Mouse (Mus musculus) cerebellum, adult 11-12 months (tissue): Measurements from ENCODE around the gene Myh10.
"Not testable (repeated sequence)": the region's sequence is repeated elsewhere in the genome, so short reads cannot be mapped to it uniquely, and the experiment has no call there.

Experiments
- DNase-seq: peaks from one replicate; pipeline ENCODE4 v3.0.0; 2022

Myh10 gene

DNA sequence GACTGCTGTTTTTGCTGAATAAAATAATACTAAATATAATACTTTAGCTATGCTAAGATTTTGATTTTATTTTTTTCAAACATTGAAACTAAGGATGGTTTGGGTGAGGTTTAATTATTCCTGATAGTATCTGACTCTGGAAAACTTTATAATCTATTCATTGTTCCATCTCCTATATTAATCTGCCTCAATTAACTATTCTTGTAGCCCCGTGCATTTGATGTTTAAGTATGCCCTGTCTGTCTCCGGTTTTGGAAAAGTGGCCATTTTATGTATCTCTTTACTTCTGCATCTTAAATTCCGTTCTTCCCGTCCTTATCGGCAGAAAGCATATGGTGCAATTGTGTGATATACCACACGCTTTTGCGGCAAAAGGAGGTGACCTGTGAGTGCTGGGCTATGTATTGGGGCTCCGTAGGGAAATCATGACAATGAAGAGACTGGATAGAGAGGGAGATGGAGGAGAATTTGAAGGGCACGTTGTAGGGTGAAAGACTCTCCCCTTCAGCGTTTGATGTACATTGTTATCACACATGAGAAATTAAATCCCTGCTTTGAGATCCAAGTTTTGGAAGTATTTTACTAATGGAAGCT lies 2.2 kb downstream of the Myh10 start:
- no peak for DNase-seq

DNA sequence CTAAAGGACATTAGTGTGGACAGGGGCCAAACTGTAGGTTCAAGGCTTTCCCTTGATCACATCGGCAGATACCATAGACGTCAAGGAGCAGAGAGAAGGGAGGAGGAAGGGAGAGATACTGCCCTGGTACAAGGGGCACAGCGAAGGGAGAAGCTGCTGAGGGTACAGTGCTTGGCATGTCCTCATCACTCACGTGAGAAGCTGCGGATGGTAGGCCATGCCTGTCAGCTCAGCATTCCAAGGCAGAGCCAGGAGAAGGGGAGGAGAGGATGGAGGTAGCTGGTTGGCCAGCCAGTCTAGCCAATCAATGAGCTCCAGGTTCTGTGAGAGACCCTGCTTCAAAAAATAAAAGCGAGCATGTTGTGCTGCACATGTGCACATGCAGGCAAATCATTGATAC lies 11.0 kb downstream of the Myh10 start:
- no peak for DNase-seq

DNA sequence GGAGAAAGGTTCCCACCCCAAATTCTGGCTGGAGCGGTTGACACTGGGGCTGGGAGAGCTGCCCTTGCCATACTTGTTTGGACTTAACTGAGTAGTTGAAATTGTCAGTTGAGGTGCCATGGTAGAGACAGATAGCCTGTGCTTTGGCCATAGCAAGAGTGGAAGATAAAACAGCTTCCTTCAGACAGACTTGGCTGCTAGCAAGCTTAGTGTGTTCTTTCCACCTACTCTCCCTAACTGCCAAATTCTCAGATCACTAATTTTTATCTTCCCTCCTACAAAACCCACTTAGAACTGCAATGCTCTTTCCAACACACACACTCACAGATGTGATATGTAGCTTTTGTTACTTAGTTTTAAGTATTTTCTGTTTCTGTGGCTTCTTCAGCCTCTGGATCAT lies 12.0 kb downstream of the Myh10 start:
- DNase-seq, result no peak

DNA sequence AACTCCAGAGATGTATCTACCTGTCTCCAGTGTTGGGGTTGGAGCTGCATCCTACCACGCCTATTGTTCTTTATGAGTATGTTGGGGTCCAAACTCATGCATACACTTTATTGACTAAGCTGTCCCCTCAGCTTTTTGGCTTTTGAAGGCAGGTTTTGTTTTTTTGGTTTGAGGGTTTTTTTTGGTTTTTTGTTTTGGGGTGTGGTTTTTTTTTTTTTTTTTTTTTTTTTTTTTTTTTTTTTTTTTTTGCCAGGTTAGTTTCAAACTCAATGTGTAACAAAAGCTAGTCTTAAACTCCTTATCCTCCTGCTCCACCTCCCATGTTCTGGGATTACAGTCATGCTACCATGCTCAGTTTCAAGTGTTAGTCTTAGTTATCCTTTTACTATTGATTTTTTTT lies 12.9 kb downstream of the Myh10 start:
- no peak for DNase-seq

DNA sequence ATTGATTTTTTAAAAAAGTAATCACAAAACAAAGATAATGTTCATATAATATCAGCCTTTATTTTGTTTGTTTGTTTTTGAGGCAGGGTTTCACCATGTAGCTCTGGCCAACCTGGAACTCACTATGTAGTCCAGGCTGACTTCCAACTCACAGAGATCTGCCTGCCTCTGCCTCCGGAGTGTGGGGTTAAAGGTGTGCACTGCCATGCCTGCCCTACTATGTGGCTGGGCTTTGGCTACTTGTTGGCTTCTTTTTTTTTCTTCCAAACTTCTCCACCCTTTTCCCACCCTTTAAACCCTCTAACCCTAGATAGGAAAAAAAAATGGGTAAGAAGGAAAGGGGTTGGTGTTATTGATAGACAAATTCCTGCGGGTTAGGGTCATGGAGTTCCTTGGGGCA lies 13.5 kb downstream of the Myh10 start:
- DNase-seq, result no peak

DNA sequence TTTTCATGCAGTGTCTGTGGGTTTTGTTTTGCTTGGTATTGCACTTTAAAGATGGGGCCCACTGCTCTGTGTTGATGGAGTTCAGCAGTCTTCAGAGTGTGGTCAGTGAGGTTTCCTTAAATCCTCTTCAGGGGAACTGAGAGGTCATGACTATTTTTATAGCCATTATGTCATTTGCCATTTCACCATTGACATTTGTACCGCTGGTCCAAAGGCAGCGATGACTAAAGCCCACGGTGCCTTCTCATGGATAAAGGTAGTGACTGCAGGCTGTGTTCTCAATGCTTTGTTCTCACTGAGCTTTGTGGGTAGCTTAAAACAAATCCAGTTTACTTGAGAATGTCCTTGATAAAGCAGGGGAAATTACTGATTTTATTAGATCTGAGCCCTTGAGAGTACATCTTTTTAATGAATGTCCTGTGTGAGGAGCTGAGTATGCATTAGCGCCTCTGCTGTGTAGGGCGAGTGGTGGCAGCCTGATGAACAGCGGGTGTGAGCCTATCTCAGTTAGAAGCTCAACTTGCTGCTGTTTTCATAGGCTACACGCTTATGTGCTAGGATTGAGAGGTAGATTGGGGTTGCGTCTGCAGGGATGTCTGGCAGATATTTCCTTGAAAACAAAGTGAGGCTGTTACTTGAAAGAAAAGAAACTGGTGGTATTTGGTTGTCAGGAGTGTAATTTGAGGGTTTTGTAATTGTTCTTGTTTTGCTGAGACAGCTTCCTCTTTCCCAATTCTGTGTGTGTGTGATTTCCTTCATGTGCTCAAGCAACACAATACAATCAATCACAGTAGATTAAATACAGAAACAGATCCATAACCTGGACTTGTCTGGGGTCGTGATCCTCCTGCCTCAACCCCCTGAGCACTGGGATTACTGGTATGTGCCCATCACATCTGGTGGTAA lies 15.4 kb downstream of the Myh10 start:
- no peak for DNase-seq

DNA sequence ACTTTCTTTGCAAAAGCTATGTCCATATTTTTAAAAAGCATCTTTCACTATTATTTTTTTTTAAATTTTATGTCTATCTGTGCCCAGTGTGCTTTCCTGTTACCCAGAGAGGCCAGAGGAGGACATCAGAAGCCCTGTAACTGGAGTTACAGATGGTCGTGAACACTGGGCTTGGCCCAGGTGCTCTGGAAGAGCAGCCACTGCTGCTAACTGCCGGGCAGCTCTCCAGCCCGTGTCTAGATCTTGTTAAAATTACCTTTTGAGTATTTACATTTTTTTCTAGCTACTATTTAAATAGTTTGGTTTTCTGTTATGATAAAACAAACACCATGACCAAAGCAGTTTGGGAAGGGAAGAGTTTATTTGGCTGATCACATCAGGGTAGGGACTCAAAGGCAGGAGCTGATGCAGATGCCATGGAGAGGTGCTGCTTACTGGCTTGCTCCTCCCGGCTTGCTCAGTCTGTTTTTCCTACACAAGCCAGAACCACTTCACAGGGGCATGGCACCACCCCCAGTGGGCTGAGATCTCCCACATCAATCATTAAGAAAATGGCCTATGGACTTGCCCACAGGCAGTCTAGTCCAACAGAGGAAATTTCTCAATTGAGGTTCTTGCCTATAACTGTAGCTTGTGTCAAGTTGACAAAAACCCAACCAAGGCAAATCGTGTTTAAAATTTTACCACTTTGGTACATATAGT lies 16.7 kb downstream of the Myh10 start:
- peak; percentile 45 for DNase-seq

DNA sequence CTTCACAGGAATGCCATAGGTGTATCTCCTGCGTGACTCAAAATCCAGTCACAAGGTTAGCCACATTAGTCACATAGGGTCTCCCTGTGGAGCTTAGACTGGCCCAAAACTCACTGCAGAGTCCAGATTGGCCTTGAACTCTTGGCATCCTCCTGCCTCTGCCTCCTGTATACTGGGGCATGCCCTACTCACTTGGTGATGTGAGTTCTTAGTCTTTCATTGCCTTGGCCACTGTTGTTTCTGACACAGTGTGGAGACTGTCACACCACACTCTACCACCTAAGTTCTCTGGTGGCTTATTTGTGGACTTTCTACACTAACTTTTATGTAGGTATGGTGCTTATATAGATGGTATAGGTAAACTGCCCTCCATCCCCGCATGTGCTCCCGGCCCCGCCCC lies 24.8 kb downstream of the Myh10 start:
- no peak for DNase-seq

DNA sequence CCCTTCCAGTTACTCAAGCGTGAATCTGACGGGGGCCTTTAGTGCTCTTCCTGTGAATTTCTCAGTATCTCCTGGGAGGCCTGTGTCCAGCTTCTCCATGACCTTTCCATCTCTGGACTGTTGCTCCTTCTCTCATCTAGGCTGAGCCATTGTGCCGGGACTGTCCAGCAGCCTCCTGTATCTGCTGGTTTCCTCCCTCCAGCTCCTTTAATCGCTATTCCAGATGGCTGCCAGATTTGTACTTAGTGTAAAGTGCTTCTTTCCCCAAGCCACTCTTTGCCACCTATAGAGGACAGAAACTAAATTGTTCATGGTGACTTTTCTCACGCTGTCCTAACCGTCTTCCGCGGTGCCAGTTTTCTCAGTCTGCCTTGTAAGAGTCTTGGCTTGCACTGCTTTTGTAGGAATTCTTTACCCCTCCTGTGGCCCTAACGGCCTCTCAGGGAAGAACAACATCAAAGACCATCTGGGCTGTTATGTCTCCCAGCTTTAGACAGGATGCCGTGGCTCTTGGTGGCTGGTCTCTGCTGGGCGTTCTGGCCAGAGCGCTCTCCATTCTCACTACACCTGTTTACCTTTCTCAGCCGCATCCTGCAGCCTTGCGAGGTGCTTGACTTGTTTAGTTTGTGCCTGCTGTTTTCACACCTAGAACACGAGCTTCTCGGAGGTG lies 25.9 kb downstream of the Myh10 start:
- DNase-seq, result peak; percentile 55

DNA sequence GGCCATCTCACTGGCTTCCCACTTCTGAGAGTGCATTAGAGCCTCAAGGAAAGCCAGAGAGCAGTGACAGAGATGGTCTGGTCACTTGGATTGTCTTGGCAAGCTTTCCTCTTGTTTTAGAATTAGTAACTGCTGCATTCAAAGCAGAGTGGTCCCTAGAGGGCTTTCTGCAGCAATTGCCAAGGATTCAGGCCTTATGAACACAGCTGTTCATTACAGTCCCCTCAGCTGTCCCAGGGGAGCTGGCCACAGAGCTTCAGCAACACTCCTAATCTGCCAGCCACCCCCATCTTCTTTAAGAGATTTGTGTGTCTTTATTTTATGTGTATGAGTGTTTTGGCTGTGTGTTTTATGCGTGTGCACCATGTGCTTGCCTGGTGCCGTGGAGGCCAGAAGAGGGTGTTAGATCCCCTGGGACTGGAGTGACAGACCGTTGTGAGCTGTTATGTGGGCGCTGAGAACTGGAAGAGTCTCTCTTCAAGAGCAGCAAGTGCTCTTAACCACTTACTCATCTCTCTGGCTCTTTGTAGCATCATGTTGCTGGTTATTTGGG lies 27.8 kb downstream of the Myh10 start:
- DNase-seq, result no peak

DNA sequence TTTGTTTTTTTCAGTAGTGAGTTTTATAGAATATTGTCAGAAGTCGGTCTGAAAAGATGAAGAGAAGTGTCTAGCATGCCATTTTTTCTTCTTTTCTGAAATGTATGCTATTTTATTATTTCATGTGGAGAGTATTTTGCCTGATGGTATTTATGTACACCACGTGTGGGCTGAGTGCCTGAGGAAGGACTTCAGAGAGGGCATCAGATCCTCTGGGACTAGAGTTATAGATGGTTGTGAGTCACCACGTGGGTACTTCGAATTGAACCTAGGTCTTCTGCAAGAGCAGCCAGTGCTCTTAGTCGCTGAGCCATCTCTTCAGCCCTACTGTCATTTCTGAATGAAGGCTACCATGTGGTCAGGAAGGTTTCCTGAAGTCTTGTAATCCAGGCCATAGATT lies 28.4 kb downstream of the Myh10 start:
- no peak for DNase-seq

DNA sequence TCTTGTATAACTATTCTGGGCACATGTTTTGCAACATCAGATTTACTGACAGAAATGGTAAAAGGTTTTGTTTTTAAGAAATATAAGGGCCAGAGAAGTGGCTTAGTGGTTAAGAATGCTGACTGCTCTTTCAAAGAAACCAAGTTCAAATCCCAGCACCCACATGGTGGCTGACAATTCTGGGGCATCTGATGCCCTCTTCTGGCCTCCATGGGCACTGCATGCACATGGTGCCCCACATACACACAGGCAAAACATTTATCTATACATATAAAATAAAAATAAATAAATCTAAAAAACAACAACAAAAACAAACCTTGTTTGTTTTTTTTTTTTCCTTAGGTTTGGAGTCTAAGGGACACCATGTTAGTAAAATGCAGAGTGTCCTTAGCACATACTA lies 32.8 kb downstream of the Myh10 start:
- no peak for DNase-seq

DNA sequence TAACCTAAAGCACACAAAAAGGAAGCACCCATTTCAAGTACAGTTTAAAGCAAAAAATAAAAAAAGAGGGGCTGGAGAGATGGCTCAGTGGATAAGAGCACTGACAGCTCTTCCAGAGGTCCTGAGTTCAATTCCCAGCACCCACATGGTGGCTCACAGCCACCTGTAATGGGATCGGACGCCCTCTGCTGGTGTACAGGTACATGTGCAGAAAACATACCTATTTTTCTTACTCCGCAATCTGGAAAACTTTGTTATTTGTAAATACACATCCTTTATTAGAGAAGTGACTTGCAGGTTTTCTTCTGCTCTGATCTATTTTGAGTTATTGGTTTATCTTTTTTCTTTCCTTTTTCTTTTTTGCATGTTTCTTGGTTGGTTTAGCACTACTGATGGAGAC lies 37.3 kb downstream of the Myh10 start:
- DNase-seq, result no peak

DNA sequence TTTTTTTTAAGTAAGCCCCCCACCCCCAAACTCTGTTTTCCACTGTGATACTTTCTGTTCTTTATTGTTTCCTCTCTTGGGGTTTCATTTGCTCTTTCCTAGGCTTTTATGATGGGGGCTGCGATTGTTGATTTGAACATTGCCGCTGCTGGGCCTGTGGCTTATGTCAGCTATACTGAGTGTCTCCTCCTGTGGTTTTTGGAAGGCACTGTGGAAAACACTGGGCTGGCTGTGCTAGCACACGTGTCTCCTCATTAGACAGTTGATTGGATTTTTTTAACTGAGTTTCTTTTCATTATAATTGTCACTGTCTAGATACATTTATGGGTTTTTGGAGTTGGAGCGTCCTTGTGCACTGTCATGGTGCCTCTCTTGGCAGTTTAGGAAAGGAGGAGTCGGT lies 39.4 kb downstream of the Myh10 start:
- DNase-seq, result no peak

DNA sequence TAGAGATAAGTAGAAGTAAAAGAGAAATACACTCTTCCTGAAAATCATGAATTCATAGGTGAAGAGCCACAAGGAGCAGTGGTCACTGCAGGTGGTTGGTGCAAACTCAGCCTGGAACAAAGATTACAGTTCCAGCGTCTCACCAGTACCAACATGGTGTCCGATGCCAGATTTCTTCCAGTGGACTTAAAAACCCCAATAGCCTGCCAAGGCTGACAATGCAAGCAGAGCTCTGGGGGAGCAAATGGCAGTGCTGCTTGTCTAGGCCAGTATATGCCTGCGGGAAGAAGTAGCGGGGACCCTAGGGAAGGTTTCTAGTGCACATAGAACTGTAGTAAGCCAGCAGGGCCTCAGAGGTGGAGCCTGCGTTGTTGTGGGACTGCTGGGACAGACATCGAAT lies 40.7 kb downstream of the Myh10 start:
- no peak for DNase-seq

DNA sequence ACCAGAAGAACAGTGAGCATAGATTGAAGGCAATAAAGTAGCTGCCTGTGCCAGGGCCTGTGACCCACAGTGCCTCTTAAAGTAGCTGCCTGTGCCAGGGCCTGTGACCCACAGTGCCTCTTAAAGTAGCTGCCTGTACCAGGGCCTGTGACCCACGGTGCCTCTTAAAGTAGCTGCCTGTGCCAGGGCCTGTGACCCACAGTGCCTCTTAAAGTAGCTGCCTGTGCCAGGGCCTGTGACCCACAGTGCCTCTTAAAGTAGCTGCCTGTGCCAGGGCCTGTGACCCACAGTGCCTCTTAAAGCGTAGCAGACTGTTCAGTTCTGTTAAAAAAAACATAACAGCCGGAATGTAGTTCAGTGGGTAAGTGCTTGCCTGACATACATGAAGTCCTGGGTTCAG lies 42.0 kb downstream of the Myh10 start:
- DNase-seq, result not testable (repeated sequence)

DNA sequence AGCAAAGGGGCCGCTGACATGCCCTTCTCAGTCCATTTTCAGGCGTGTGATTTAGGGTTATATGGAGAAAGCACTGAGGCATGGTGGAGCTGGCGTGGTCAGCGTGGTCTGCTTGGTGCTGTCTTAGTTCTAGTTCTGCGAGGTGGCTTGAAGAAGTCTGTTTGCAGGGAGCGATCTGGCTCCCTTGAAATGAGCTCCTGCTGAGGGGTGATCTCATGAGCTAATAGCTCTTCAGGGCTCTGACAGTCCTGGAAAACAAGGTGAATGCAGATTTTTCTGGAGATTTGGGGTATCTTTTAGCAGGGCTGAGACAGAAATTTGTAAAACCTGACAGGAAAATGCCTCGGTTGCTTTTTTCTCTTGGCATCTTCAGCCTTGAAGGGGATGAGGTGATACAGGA lies 48.1 kb downstream of the Myh10 start:
- no peak for DNase-seq

DNA sequence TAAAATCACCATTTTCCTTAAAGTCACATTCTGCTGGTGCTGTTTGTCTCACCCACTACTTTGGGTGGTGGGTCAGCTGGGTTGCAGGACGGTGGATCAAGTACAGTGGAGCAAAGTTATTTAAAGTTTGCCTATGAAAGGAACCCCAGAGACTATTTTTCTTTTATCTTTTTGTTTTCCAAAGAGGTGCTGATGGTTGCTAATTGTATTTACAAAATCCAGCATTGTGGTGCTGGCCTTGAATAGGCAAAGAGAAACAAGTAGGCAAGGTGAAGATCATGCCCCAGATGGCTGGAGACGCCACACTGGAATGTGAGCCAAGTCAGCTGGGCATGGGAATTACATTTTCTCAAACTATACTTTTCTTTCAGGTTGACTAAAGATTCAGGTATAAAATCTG lies 51.3 kb downstream of the Myh10 start:
- no peak for DNase-seq

DNA sequence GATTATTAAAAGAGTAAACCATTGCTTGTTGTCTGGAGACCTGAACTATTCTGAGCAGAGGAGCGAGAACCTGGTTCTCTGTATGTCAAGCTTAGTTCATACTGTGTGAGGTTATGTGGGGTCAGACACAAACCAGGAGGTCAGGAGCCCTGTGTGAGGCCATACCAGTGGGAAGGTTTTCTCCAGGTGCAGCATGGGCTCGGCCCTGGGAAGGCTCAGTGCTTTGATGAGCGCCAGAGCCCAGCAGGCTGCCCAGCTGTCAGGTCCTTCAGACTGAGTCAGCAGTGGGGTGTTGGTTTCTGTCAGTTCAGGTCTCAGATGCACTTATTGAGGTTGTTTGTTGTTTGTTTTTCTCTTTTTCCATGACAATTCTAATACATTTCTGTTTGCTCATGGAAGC lies 52.8 kb downstream of the Myh10 start:
- peak; percentile 65 for DNase-seq

DNA sequence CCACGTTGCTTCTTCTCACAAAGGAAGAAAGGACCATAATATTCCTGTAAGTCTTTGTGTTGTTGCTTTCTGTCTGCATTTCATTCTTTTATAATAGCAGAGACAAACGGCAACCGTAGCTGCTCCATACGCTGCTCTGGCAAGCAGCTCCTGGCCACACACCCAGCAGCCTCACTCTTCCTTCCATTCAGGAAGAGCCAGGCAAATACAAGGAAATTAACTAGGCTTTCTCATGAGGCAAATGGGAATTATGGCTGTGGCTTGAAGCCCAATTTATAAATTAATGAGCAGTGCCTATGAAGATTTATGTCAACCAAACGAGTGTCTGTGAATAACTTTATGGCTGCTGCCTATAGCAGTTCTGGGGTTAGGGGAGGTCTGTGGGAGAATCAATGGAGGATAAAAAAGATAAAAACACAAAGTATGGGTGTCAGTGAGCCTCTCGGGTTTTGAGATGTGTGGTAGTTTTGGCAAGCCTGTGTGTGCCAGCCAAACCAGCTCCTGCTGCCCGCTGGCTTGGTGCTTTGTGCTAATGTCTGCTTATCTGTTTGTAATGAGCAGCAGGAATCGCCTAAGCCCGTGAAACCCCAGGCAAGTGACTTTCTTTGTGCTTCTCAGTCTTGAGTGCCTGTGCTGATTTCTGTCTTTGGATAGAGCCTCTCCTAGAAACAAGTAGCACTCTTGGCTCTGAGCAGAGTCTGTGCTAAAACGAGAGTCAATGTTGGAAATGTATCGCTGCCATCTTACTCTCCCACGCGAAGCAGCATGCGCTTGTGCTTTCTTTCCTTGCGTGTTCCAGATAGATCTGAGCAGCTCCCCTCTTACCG lies 54.2 kb downstream of the Myh10 start:
- DNase-seq, result peak; percentile 61

DNA sequence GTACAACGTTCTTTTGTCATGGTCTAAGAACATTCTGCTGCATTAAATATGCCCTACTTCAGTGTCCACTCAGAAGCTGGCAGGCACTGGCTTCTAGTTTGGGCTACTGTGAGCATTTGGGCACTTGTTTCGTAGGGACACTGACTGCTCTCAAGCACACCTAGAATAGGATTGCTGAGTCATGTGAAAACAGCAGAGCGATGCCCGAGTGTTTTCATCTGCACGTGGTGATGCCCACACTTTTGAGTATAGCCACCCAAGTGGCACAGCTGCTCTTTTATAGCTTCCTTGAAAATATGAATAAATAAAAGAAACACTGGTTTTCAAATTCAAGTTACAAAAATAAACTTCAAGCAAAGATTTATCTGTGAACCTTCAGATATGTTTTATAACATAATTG lies 56.8 kb downstream of the Myh10 start:
- no peak for DNase-seq

DNA sequence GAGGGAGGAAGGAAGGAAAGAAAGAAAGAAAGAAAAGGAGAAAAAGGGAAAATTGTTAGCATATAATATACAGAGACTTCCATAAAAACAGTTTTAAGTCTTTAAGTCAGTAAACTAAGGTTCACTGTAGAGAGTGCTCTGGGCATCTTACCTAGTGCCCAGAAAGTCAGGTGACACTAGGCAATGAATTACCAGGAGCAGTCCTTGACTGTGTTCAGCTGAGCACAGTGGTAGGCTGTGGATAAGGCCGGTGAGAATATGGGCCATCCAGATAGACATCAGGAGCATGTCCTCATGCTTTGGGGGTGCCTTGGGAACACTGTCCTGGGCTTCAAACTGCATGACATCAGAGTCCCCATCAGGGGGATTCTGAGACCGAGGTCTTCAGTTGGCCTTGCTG lies 58.8 kb downstream of the Myh10 start:
- DNase-seq, result no peak
